Mouse (Mus musculus): ENCODE measurements around the gene Dpp7.
A peak's percentile ranks its signal among the peaks of the same experiment; 100 is the strongest.

Gene Dpp7

GRCm38 (mm10) chr2:25356208-25357079 lies at the start of gene Dpp7:
Gene Dpp7, minus strand, starts transcription at chr2:25356359.
- peak; percentile 89 for DNase-seq (ENCODE audit: low spot score)

- no peak for DNase-seq (ENCODE audit: low spot score)
These were observed 47.8 kb upstream of the Dpp7 start for GRCm38 (mm10) chr2:25403994-25404393.

GRCm38 (mm10) chr2:25402972-25403601 lies 46.9 kb upstream of the Dpp7 start:
- DNase-seq (ENCODE audit: low spot score), result peak; percentile 67

- DNase-seq (ENCODE audit: low spot score), result peak; percentile 79
These were observed 46.3 kb upstream of the Dpp7 start for GRCm38 (mm10) chr2:25402377-25402971.

GRCm38 (mm10) chr2:25400764-25401163 lies 44.6 kb upstream of the Dpp7 start:
- DNase-seq (ENCODE audit: low spot score), result peak; percentile 37

- no peak for DNase-seq (ENCODE audit: low spot score)
These were observed 44.1 kb upstream of the Dpp7 start for GRCm38 (mm10) chr2:25400291-25400690.

GRCm38 (mm10) chr2:25399051-25399450 lies 42.9 kb upstream of the Dpp7 start, which contains the start of gene Npdc1:
Gene Npdc1, plus strand, starts transcription at chr2:25399351.
- no peak for DNase-seq (ENCODE audit: low spot score)

- DNase-seq (ENCODE audit: low spot score), result no peak
These were observed 41.9 kb upstream of the Dpp7 start for GRCm38 (mm10) chr2:25398065-25398464.

GRCm38 (mm10) chr2:25397010-25397409 lies 40.9 kb upstream of the Dpp7 start:
- DNase-seq (ENCODE audit: low spot score), result no peak

GRCm38 (mm10) chr2:25396597-25396983 lies 40.4 kb upstream of the Dpp7 start:
- DNase-seq (ENCODE audit: low spot score), result no peak

GRCm38 (mm10) chr2:25395721-25396596 lies 39.8 kb upstream of the Dpp7 start, which contains the start of gene Entpd2:
Gene Entpd2, plus strand, starts transcription at chr2:25395874.
- DNase-seq (ENCODE audit: low spot score), result peak; percentile 73

GRCm38 (mm10) chr2:25394281-25395221 lies 38.4 kb upstream of the Dpp7 start:
- DNase-seq (ENCODE audit: low spot score), result no peak

- no peak for DNase-seq (ENCODE audit: low spot score)
These were observed 35.1 kb upstream of the Dpp7 start for GRCm38 (mm10) chr2:25391266-25391665.

- DNase-seq (ENCODE audit: low spot score), result peak; percentile 76
These were observed 28.3 kb upstream of the Dpp7 start for GRCm38 (mm10) chr2:25384492-25384891.

GRCm38 (mm10) chr2:25376589-25376988 lies 20.4 kb upstream of the Dpp7 start:
- no peak for DNase-seq (ENCODE audit: low spot score)

- no peak for DNase-seq (ENCODE audit: low spot score)
These were observed 17.3 kb upstream of the Dpp7 start for GRCm38 (mm10) chr2:25373431-25373830.

- DNase-seq (ENCODE audit: low spot score), result no peak
These were observed 16.7 kb upstream of the Dpp7 start for GRCm38 (mm10) chr2:25372644-25373391.

- peak; percentile 91 for DNase-seq (ENCODE audit: low spot score)
These were observed 15.8 kb upstream of the Dpp7 start, which contains the start of gene Sapcd2 for GRCm38 (mm10) chr2:25371764-25372643. Gene Sapcd2, plus strand, starts transcription at chr2:25372321.

GRCm38 (mm10) chr2:25369996-25370395 lies 13.8 kb upstream of the Dpp7 start:
- DNase-seq (ENCODE audit: low spot score), result no peak

Measured in yolk sac, embryonic 10.5 days (tissue).